Comparison of ENCODE assay signal across 10 mouse cellular contexts in genomic region chr13:43990281-43991101, GRCm38 (mm10).
DNase-seq lines count a peak whose midpoint lies in the region; ATAC-seq and TF ChIP-seq lines count a peak whose summit lies in the region.
"Had no signal": no experiment of that assay in that cellular context is flagged by ENCODE, and none has a peak within 500 bp of the region (broad histone marks: within the 10 kb centered on the region; RNA-seq: fewer than 3 reads in every experiment).

No protein-coding gene starts in this region.

- TF ChIP-seq POLR2A in lung, adult 2 months (IDR thresholded peaks at IDR 0.05; ENCODE audit: borderline replicate concordance, extremely low read depth, low read depth, low read length): no peak

- no peak overlapping the region for H3K9ac ChIP-seq in lung, embryonic 15.5 days
- H3K9ac ChIP-seq in forebrain, embryonic 12.5 days: no peak overlapping the region
- no peak overlapping the region for H3K9ac ChIP-seq in heart, postnatal 0 days (replicated peaks; ENCODE audit: low read depth, low read length)
- H3K9ac ChIP-seq: embryonic facial prominence, embryonic 13.5 days had no signal

- no peak for TF ChIP-seq CTCF in lung, adult 2 months (IDR thresholded peaks at IDR 0.05; ENCODE audit: insufficient read depth, low read length)
- TF ChIP-seq CTCF in heart, postnatal 0 days (IDR thresholded peaks at IDR 0.05; ENCODE audit: low read depth): no peak
- no peak for TF ChIP-seq CTCF in left cerebral cortex, adult 2 months (IDR thresholded peaks at IDR 0.05)

- H3K27me3 ChIP-seq in lung, embryonic 15.5 days: no peaks in the 10 kb centered on the region
- no peaks in the 10 kb centered on the region for H3K27me3 ChIP-seq in forebrain, embryonic 12.5 days
- H3K27me3 ChIP-seq in heart, postnatal 0 days (ENCODE audit: control insufficient read depth, insufficient read depth, low read length): no peaks in the 10 kb centered on the region
- H3K27me3 ChIP-seq: embryonic facial prominence, embryonic 13.5 days had no signal

- no peaks in the 10 kb centered on the region for H3K36me3 ChIP-seq in lung, embryonic 15.5 days
- H3K36me3 ChIP-seq in forebrain, embryonic 12.5 days (replicated peaks): no peaks in the 10 kb centered on the region
- no peaks in the 10 kb centered on the region for H3K36me3 ChIP-seq in heart, postnatal 0 days (replicated peaks; ENCODE audit: control insufficient read depth, insufficient read depth, low read length)
- H3K36me3 ChIP-seq: embryonic facial prominence, embryonic 13.5 days had no signal

- ATAC-seq in lung, embryonic 15.5 days (ENCODE audit: borderline replicate concordance, extremely low read depth, low FRiP score, low TSS enrichment): peak; percentile 32; the same call in 1 of the 2 replicates
- 0 out of 2 replicates have a peak, but pooled peaks have one; percentile 27 for ATAC-seq in forebrain, embryonic 12.5 days (ENCODE audit: low FRiP score)
- ATAC-seq in heart, postnatal 0 days (ENCODE audit: insufficient read depth, low read depth): peak; percentile 57; the same call in 1 of the 2 replicates

- H3K4me2 ChIP-seq in lung, embryonic 15.5 days: no peak overlapping the region; the same call in 1 of the 2 replicates
- H3K4me2 ChIP-seq in forebrain, embryonic 12.5 days: no peak overlapping the region
- H3K4me2 ChIP-seq in heart, postnatal 0 days (ENCODE audit: low read depth, low read length): peak overlapping the region; percentile 24; the same call in 1 of the 2 replicates
- H3K4me2 ChIP-seq: embryonic facial prominence, embryonic 13.5 days had no signal

- no peak overlapping the region for H3K27ac ChIP-seq in lung, embryonic 15.5 days
- H3K27ac ChIP-seq in forebrain, embryonic 12.5 days: no peak overlapping the region
- H3K27ac ChIP-seq in heart, postnatal 0 days (ENCODE audit: low read depth): no peak overlapping the region
- H3K27ac ChIP-seq in left cerebral cortex, adult 2 months: peak overlapping the region; percentile 36; the same call in 1 of the 2 replicates
- H3K27ac ChIP-seq: embryonic facial prominence, embryonic 13.5 days had no signal

- intact Hi-C loops in left cerebral cortex, adult 2 months (cut with DNase I): no loop called here

- TF ChIP-seq EP300 in heart, postnatal 0 days (IDR thresholded peaks at IDR 0.05; ENCODE audit: low read depth): no peak

- DNase-seq in lung, adult 2 months: no peak
- peak; percentile 55 for DNase-seq in heart, postnatal 0 days (ENCODE audit: low spot score)
- DNase-seq in left cerebral cortex, adult 2 months (ENCODE audit: extremely low spot score in 1 of 2, low spot score in 2 of 2): peak; percentile 36 to 50
- peak; percentile 57 for DNase-seq in retina, embryonic 14.5 days (ENCODE audit: low spot score)
- no peak for DNase-seq in ovary, postnatal 14 days (ENCODE audit: low spot score)
- DNase-seq in spleen, postnatal 14 days (ENCODE audit: low spot score in 2 of 2): no peak

- no peak overlapping the region for H3K4me3 ChIP-seq in lung, embryonic 15.5 days
- no peak overlapping the region for H3K4me3 ChIP-seq in lung, adult 2 months (replicated peaks; ENCODE audit: extremely low read depth, low read depth, low read length)
- H3K4me3 ChIP-seq in forebrain, embryonic 12.5 days (replicated peaks): no peak overlapping the region
- H3K4me3 ChIP-seq in heart, postnatal 0 days (ENCODE audit: low read depth, low read length): no peak overlapping the region
- H3K4me3 ChIP-seq in left cerebral cortex, adult 2 months: peak overlapping the region; percentile 21; the same call in 1 of the 2 replicates
- H3K4me3 ChIP-seq: embryonic facial prominence, embryonic 13.5 days; megakaryocyte, embryonic 14.5 days had no signal

- peaks cover 23% of the 10 kb centered on the region for H3K4me1 ChIP-seq in lung, embryonic 15.5 days
- 0 out of 2 replicates have a peak, but pooled peaks cover 3% of the 10 kb centered on the region for H3K4me1 ChIP-seq in lung, adult 2 months (ENCODE audit: control insufficient read depth, insufficient read depth, low read length)
- peaks cover 28% of the 10 kb centered on the region for H3K4me1 ChIP-seq in forebrain, embryonic 12.5 days
- peaks cover 20% of the 10 kb centered on the region for H3K4me1 ChIP-seq in heart, postnatal 0 days (ENCODE audit: control insufficient read depth, insufficient read depth)

- 37% methylated on average over 16 of the region's 16 CpGs for WGBS in lung, embryonic 15.5 days
- 60% methylated on average over 16 of the region's 16 CpGs for WGBS in lung, adult 2 months
- WGBS in forebrain, embryonic 12.5 days: 67% methylated on average over 16 of the region's 16 CpGs
- 26% methylated on average over 16 of the region's 16 CpGs for WGBS in heart, postnatal 0 days

- H3K9me3 ChIP-seq in lung, embryonic 15.5 days: no peaks in the 10 kb centered on the region
- no peaks in the 10 kb centered on the region for H3K9me3 ChIP-seq in forebrain, embryonic 12.5 days
- no peaks in the 10 kb centered on the region for H3K9me3 ChIP-seq in heart, postnatal 0 days (replicated peaks; ENCODE audit: control insufficient read depth, low read length)
- H3K9me3 ChIP-seq: embryonic facial prominence, embryonic 13.5 days had no signal

Comparison
In these comparisons a context has a peak if more than half of its experiments do, and no peak if none do; other contexts are left out.
1. DNase-seq: peak in heart, postnatal 0 days (single experiment), left cerebral cortex, adult 2 months (2 of 2) and retina, embryonic 14.5 days (single experiment); none in lung, adult 2 months (single experiment), ovary, postnatal 14 days (single experiment) and spleen, postnatal 14 days (0 of 2).
2. Peak in every context shown above with its lines, with median percentiles within 50 percentile points of each other: ATAC-seq.